Mouse (Mus musculus) stomach, embryonic 14.5 days (tissue): ENCODE measurements around the gene Faap24. TPM values are rescaled to one million over a fixed set of nuclear protein-coding genes. Genes with fewer than 3 reads are reported as not detected.

ENCODE experiments used
- ATAC-seq: fragments of 200-750 bp; cut with Nextera tagmentation; 2 replicates; pipeline ENCODE4 v1.8.0; 2017; ENCODE audit warnings: low read depth, moderate TSS enrichment; ENCODE audit not compliant: insufficient number of reproducible peaks, insufficient read depth, low FRiP score
- H3K27ac ChIP-seq: fragments of 300-500 bp; sonication (generic); 2 replicates; pipeline ENCODE4 v1.5.1; 2014; ENCODE audit warnings: mild to moderate bottlenecking, low read length, moderate library complexity, mixed read lengths
- H3K27me3 ChIP-seq: fragments of 300-500 bp; sonication (generic); 2 replicates; pipeline ENCODE4 v1.6.1; 2014; ENCODE audit warnings: low read length, control low read depth, mixed read lengths; ENCODE audit not compliant: control insufficient read depth, insufficient read depth
- H3K36me3 ChIP-seq: fragments of 300-500 bp; sonication (generic); 2 replicates; pipeline ENCODE4 v1.6.1; 2014; ENCODE audit warnings: mild to moderate bottlenecking, control low read depth, low read length, moderate library complexity, mixed read lengths; ENCODE audit not compliant: control insufficient read depth, insufficient read depth
- H3K4me1 ChIP-seq: fragments of 300-500 bp; sonication (generic); 2 replicates; pipeline ENCODE4 v1.6.1; 2014; ENCODE audit warnings: low read length, control low read depth, mixed read lengths; ENCODE audit not compliant: control insufficient read depth, insufficient read depth
- H3K4me2 ChIP-seq: fragments of 300-500 bp; sonication (generic); replicated peaks from 2 replicates; pipeline ENCODE4 v1.6.1; 2014; ENCODE audit warnings: low read depth, low read length, control low read depth
- H3K4me3 ChIP-seq: fragments of 300-500 bp; sonication (generic); 2 replicates; pipeline ENCODE4 v1.5.1; 2014; ENCODE audit warnings: low read depth, low read length, control low read depth
- H3K9ac ChIP-seq: fragments of 300-500 bp; sonication (generic); replicated peaks from 2 replicates; pipeline ENCODE4 v1.6.1; 2014; ENCODE audit warnings: low read depth, mild to moderate bottlenecking, control low read depth, low read length, moderate library complexity, mixed read lengths
- H3K9me3 ChIP-seq: fragments of 300-500 bp; sonication (generic); 2 replicates; pipeline ENCODE4 v1.6.1; 2016; ENCODE audit warnings: low read depth, low read length, control low read depth; ENCODE audit not compliant: control insufficient read depth
- WGBS: fragments of 180-500 bp; shearing (Covaris S2); extraction: QIAGEN DNeasy Blood & Tissue Kit; methylation state at CpG from one replicate; pipeline ENCODE4 v1.1.7; 2014; 5-methylcytosine and 5-hydroxymethylcytosine counted together
- polyA plus RNA-seq: library from polyadenylated mRNA; unstranded; fragments of >200 nt; fragmentation: Nextera tagmentation; extraction: Ambion mirVana; gene quantifications from 2 replicates; pipeline ENCODE4 v1.2.1, GENCODE M21; 2014

Gene Faap24
- polyA plus RNA-seq: 14.4 and 16.4 TPM in 2 replicates

- peaks cover 17% of the 10 kb centered on the region; the same call in 1 of the 2 replicates for H3K36me3 ChIP-seq
- H3K4me2 ChIP-seq: peak within 1 kb of the TSS; percentile 91
- H3K27me3 ChIP-seq: no peaks in the 10 kb centered on the region
- peak within 1 kb of the TSS; percentile 43 for H3K9ac ChIP-seq
- 0 out of 2 replicates have a peak within 1 kb of the TSS, but pooled peaks have one; percentile 8 for H3K27ac ChIP-seq
- under 1% methylated on average over 28 of the region's 28 CpGs for WGBS
- ATAC-seq: peak; percentile 97
- peak within 1 kb of the TSS; percentile 55 for H3K4me3 ChIP-seq
- peaks cover 12% of the 10 kb centered on the region for H3K4me1 ChIP-seq
- no peaks in the 10 kb centered on the region for H3K9me3 ChIP-seq
Measured at GRCm38 (mm10) chr7:35396542-35397168, at the start of gene Faap24, which contains the start of gene Cep89. Gene Faap24 (minus strand): TSS chr7:35396836. Gene Cep89 (plus strand): TSS chr7:35397035.

- Histone ChIP-seq H3K36me3 (peaks cover 38% of the 10 kb centered on the region), H3K27ac (no peak overlapping the region), H3K4me3 (no peak overlapping the region), H3K4me2 (no peak overlapping the region), H3K9me3 (no peaks in the 10 kb centered on the region), H3K4me1 (no peaks in the 10 kb centered on the region), H3K27me3 (no peaks in the 10 kb centered on the region), H3K9ac (no peak overlapping the region)
- no peak for ATAC-seq
- WGBS: 79% methylated on average over 9 of the region's 9 CpGs
Measured at GRCm38 (mm10) chr7:35435266-35435665, 38.6 kb upstream of the Faap24 start.

GRCm38 (mm10) chr7:35428146-35428545 lies 31.5 kb upstream of the Faap24 start:
- Histone ChIP-seq H3K9ac (no peak overlapping the region), H3K36me3 (peaks cover 37% of the 10 kb centered on the region), H3K27ac (no peak overlapping the region), H3K9me3 (no peaks in the 10 kb centered on the region), H3K27me3 (no peaks in the 10 kb centered on the region), H3K4me2 (no peak overlapping the region), H3K4me3 (no peak overlapping the region), H3K4me1 (no peaks in the 10 kb centered on the region)
- ATAC-seq: no peak
- WGBS: 91% methylated on average over 10 of the region's 10 CpGs

DNA sequence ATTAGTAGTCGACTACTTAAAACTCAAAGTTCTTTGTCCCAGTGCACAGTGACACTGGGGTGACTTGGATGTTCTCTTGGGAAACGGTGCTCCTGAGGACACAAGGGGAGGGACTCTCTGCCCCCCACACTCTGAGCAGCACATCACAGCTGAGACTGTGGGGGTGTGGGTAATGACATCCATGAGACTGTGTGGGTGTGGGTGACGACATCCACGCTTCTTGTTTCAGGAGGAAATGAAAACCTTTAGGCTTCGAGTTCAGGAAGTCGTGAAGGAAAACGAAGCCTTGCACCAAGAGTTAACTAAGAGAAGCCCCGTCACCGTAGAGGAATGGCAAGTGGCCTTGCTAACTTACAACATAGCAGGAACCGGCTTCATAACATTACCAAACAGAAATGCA lies 26.4 kb upstream of the Faap24 start:
- H3K36me3 ChIP-seq: peaks cover 51% of the 10 kb centered on the region

GRCm38 (mm10) chr7:35416654-35416948 lies 20.0 kb upstream of the Faap24 start:
- Histone ChIP-seq H3K9me3 (no peaks in the 10 kb centered on the region), H3K4me3 (no peak overlapping the region), H3K36me3 (peaks cover 28% of the 10 kb centered on the region), H3K27ac (no peak overlapping the region), H3K4me2 (no peak overlapping the region), H3K4me1 (0 out of 2 replicates have a peak, but pooled peaks cover 3% of the 10 kb centered on the region), H3K27me3 (no peaks in the 10 kb centered on the region), H3K9ac (no peak overlapping the region)
- ATAC-seq: no peak
- 77% methylated on average over 5 of the region's 5 CpGs for WGBS

More for the DNA sequence above, 26.4 kb upstream of the Faap24 start:
- Histone ChIP-seq H3K9me3 (no peaks in the 10 kb centered on the region), H3K4me3 (no peak overlapping the region), H3K27ac (no peak overlapping the region), H3K4me2 (no peak overlapping the region), H3K9ac (no peak overlapping the region), H3K4me1 (no peaks in the 10 kb centered on the region), H3K27me3 (no peaks in the 10 kb centered on the region)
- WGBS: 90% methylated on average over 10 of the region's 10 CpGs
- no peak for ATAC-seq

DNA sequence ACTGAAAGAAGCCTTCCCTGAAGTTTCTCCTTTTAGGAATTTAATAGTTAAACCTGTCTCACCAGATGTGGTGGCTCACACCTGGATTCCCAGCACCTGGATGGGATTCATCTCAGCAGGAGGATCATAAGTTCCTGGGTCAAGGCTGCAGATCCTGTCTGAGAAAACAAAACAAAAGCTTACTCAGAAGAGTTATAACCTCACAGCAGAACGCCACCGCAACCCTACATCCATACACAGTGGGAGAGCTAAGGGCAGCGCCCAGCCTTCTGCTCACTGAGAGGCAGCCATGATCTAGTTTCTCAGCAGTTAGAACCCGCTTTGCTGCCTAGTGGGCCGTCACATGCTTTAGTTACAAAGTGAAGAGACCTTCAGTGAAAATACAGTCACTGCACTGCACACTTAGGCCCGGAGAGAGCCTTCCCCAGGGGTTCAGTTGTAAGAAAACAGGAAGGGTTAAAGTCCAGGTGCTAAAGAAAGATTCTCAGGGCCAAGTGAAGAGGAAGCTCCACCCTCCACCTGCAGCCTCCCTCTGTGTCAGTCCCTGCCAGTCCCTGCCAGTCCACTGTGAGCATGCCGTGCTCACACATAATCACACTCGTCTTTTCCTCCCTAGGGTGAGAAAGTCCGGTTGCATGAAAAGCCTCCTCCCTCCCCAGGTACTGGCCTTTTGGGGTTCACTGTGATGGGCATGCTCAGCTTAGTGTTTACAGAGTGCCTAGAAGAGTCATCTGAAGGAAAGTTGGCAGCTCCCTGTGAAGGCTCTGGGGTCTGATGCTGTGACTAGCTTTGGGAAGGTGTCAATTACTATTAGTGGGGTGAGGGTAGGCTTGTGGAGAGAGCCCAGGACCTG lies 19.4 kb upstream of the Faap24 start:
- 60% methylated on average over 9 of the region's 9 CpGs for WGBS
- ATAC-seq: peak; percentile 61; the same call in 1 of the 2 replicates
- Histone ChIP-seq H3K36me3 (peaks cover 23% of the 10 kb centered on the region), H3K4me2 (no peak overlapping the region), H3K9me3 (no peaks in the 10 kb centered on the region), H3K27me3 (no peaks in the 10 kb centered on the region), H3K9ac (no peak overlapping the region), H3K4me3 (no peak overlapping the region), H3K27ac (no peak overlapping the region), H3K4me1 (0 out of 2 replicates have a peak, but pooled peaks cover 3% of the 10 kb centered on the region)

GRCm38 (mm10) chr7:35415226-35415625 lies 18.6 kb upstream of the Faap24 start:
- no peaks in the 10 kb centered on the region for H3K27me3 ChIP-seq
- no peak overlapping the region for H3K4me3 ChIP-seq
- 0 out of 2 replicates have a peak, but pooled peaks cover 3% of the 10 kb centered on the region for H3K4me1 ChIP-seq
- H3K36me3 ChIP-seq: peaks cover 23% of the 10 kb centered on the region
- no peaks in the 10 kb centered on the region for H3K9me3 ChIP-seq
- no peak overlapping the region for H3K4me2 ChIP-seq
- WGBS: 62% methylated on average over 5 of the region's 5 CpGs
- no peak overlapping the region for H3K9ac ChIP-seq
- no peak overlapping the region for H3K27ac ChIP-seq
- no peak for ATAC-seq

GRCm38 (mm10) chr7:35401169-35401568 lies 4.5 kb upstream of the Faap24 start:
- 85% methylated on average over 4 of the region's 4 CpGs for WGBS
- no peak overlapping the region for H3K4me2 ChIP-seq
- peaks cover 40% of the 10 kb centered on the region for H3K36me3 ChIP-seq

More at GRCm38 (mm10) chr7:35401169-35401568, 4.5 kb upstream of the Faap24 start:
- Histone ChIP-seq H3K4me3 (no peak overlapping the region), H3K9ac (no peak overlapping the region), H3K4me1 (0 out of 2 replicates have a peak, but pooled peaks cover 6% of the 10 kb centered on the region), H3K27me3 (no peaks in the 10 kb centered on the region), H3K9me3 (no peaks in the 10 kb centered on the region), H3K27ac (no peak overlapping the region)
- ATAC-seq: no peak
